Mouse (Mus musculus): ENCODE results near the gene Scimp.

GRCm38 (mm10) chr11:70805641-70806175 is 6.7 kb downstream of the Scimp start:
- no peak for TF ChIP-seq GATA1 (IDR thresholded peaks at IDR 0.05; ENCODE audit: borderline replicate concordance, low read length)
- no peak for TF ChIP-seq FLI1 (IDR thresholded peaks at IDR 0.05; ENCODE audit: low read length)

Data from megakaryocyte, embryonic 14.5 days (primary cell).